Mouse (Mus musculus): ENCODE results near the gene Tnrc6c. TPM values are rescaled to one million over a fixed set of nuclear protein-coding genes. Genes with fewer than 3 reads are reported as not detected.

Gene Tnrc6c
- polyA plus RNA-seq, 1 experiment from 2014 or later, result 6.0 TPM

DNA sequence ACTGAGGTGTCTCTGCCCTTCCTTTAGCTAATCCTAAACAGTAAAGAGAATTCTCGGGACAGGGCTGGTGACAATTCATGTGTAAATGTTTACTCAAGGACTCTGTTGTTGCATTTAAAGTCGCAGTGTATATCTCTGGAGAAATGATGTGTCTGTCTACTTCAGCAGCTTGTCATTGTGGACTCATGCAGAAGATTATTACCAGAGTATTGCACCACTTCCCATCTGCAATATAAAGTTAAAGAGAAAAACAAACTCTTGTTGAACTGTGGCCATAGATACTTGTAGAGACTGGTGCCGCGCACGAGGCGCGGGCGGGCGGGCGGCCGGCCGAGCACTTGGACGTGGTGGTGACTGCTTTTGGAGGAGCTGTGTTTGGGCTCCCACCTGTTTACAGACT, 107.7 kb downstream of the Tnrc6c start:
- Histone ChIP-seq H3K27me3 (ENCODE audit: control insufficient read depth, insufficient read depth, low read length) (no peaks in the 10 kb centered on the region), H3K4me2 (replicated peaks; ENCODE audit: low read depth) (no peak overlapping the region), H3K9ac (ENCODE audit: low read length) (no peak overlapping the region), H3K9me3 (ENCODE audit: control insufficient read depth, low read length) (no peaks in the 10 kb centered on the region), H3K36me3 (ENCODE audit: control insufficient read depth, insufficient read depth, low read length) (peaks cover 29% of the 10 kb centered on the region), H3K27ac (replicated peaks) (no peak overlapping the region), H3K4me3 (ENCODE audit: low read depth, low read length) (no peak overlapping the region), H3K4me1 (replicated peaks; ENCODE audit: control insufficient read depth, insufficient read depth) (no peaks in the 10 kb centered on the region)
- WGBS, result 81% methylated on average over 13 of the region's 13 CpGs
- ATAC-seq (ENCODE audit: low FRiP score, low TSS enrichment) (no peak), DNase-seq (ENCODE audit: low spot score) (no peak)
- no peak for TF ChIP-seq CTCF (IDR thresholded peaks at IDR 0.05; ENCODE audit: low read depth)
- no peak for TF ChIP-seq EP300 (optimal IDR thresholded peaks at IDR 0.05)

GRCm38 (mm10) chr11:117762246-117762645, 108.2 kb downstream of the Tnrc6c start:
- peaks cover 29% of the 10 kb centered on the region for H3K36me3 ChIP-seq (ENCODE audit: control insufficient read depth, insufficient read depth, low read length)
- no peaks in the 10 kb centered on the region for H3K4me1 ChIP-seq (replicated peaks; ENCODE audit: control insufficient read depth, insufficient read depth)
- no peaks in the 10 kb centered on the region for H3K9me3 ChIP-seq (ENCODE audit: control insufficient read depth, low read length)
- H3K4me2 ChIP-seq (replicated peaks; ENCODE audit: low read depth), result no peak overlapping the region
- no peak overlapping the region for H3K9ac ChIP-seq (ENCODE audit: low read length)
- WGBS, result 90% methylated on average over 12 of the region's 12 CpGs
- no peak overlapping the region for H3K27ac ChIP-seq (replicated peaks)
- TF ChIP-seq CTCF (IDR thresholded peaks at IDR 0.05; ENCODE audit: low read depth), result no peak
- TF ChIP-seq EP300 (optimal IDR thresholded peaks at IDR 0.05), result no peak
- no peaks in the 10 kb centered on the region for H3K27me3 ChIP-seq (ENCODE audit: control insufficient read depth, insufficient read depth, low read length)
- no peak for ATAC-seq (ENCODE audit: low FRiP score, low TSS enrichment)
- DNase-seq (ENCODE audit: low spot score), result no peak
- no peak overlapping the region for H3K4me3 ChIP-seq (ENCODE audit: low read depth, low read length)

DNA sequence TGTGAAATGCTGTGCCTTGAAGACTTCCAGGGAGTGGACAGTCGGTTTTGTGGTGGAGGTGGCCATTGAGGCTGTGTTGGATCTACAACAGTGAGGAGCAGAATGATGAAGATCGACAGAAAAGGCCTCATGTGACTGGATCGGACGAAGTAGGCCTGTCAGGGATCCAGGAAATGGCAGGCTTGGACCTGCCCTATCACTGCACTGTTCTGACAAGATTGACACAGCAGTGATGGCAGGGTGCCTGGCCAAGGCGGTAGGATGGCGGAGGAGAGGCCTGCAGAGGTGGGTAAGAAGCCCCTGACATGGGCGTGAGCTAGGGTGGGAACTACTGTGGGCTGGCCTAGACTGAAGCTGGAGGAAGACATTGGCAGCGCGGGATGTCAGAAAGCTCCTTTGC, 110.2 kb downstream of the Tnrc6c start:
- H3K4me1 ChIP-seq (replicated peaks; ENCODE audit: control insufficient read depth, insufficient read depth), result no peaks in the 10 kb centered on the region
- ATAC-seq (ENCODE audit: low FRiP score, low TSS enrichment) (no peak), DNase-seq (ENCODE audit: low spot score) (no peak)
- no peak overlapping the region for H3K4me2 ChIP-seq (replicated peaks; ENCODE audit: low read depth)
- no peaks in the 10 kb centered on the region for H3K27me3 ChIP-seq (ENCODE audit: control insufficient read depth, insufficient read depth, low read length)
- no peak overlapping the region for H3K27ac ChIP-seq (replicated peaks)
- no peaks in the 10 kb centered on the region for H3K9me3 ChIP-seq (ENCODE audit: control insufficient read depth, low read length)
- H3K9ac ChIP-seq (ENCODE audit: low read length), result no peak overlapping the region
- 72% methylated on average over 9 of the region's 9 CpGs for WGBS
- TF ChIP-seq EP300 (optimal IDR thresholded peaks at IDR 0.05) (no peak), CTCF (IDR thresholded peaks at IDR 0.05; ENCODE audit: low read depth) (no peak)
- peaks cover 16% of the 10 kb centered on the region; the same call in 1 of the 2 replicates for H3K36me3 ChIP-seq (ENCODE audit: control insufficient read depth, insufficient read depth, low read length)
- H3K4me3 ChIP-seq (ENCODE audit: low read depth, low read length), result no peak overlapping the region

DNA sequence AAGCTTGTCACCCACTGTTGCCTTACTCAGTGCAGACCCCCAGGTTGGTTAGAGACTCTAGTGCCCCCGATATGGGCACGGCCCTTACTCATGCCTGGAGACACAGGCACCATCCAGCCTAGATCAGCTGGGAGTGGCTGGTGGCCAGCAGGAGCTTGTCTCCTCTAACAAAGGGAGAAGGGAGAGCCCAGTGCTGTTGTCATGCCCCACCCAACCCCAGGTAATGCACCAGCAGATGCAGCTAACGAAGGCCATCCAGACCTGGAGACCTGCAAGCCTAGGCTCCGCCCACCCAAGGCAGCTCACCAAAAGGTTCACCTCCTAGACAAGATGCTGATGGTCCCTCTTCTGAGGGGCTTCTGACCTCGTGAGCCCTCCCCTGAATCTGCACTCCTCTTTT, 111.3 kb downstream of the Tnrc6c start:
- Histone ChIP-seq H3K4me1 (replicated peaks; ENCODE audit: control insufficient read depth, insufficient read depth) (no peaks in the 10 kb centered on the region), H3K4me2 (replicated peaks; ENCODE audit: low read depth) (no peak overlapping the region), H3K27me3 (ENCODE audit: control insufficient read depth, insufficient read depth, low read length) (no peaks in the 10 kb centered on the region), H3K9ac (ENCODE audit: low read length) (no peak overlapping the region), H3K27ac (replicated peaks) (no peak overlapping the region), H3K9me3 (ENCODE audit: control insufficient read depth, low read length) (no peaks in the 10 kb centered on the region), H3K4me3 (ENCODE audit: low read depth, low read length) (no peak overlapping the region), H3K36me3 (ENCODE audit: control insufficient read depth, insufficient read depth, low read length) (peaks cover 10% of the 10 kb centered on the region; the same call in 1 of the 2 replicates)
- no peak; the same call in 1 of the 2 replicates for ATAC-seq (ENCODE audit: low FRiP score, low TSS enrichment)
- TF ChIP-seq CTCF (IDR thresholded peaks at IDR 0.05; ENCODE audit: low read depth) (no peak), EP300 (optimal IDR thresholded peaks at IDR 0.05) (no peak)
- 86% methylated on average over 5 of the region's 5 CpGs for WGBS
- DNase-seq (ENCODE audit: low spot score), result no peak

DNA sequence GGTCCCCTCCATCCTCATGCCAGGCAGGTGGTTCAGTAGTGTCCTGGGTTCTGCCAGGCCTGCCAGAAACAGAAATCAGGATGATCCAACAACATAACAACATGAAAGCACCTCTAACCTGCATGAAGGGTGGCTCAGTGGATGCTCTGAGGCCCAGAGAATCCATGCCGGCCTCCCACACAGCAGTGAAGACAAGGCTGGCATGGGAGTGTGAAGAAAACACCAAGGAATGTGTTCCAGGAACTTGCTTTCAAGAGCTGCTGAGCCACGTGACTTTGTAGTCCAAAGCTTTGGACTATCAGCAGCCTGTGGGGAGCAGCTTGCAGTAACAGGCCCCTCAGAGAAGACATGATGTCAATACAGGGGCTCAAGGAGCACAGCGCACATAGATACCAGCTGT, 112.2 kb downstream of the Tnrc6c start:
- H3K36me3 ChIP-seq (ENCODE audit: control insufficient read depth, insufficient read depth, low read length), result peaks cover 5% of the 10 kb centered on the region; the same call in 1 of the 2 replicates
- no peak overlapping the region for H3K9ac ChIP-seq (ENCODE audit: low read length)
- TF ChIP-seq EP300 (optimal IDR thresholded peaks at IDR 0.05) (no peak), CTCF (IDR thresholded peaks at IDR 0.05; ENCODE audit: low read depth) (no peak)
- no peak for DNase-seq (ENCODE audit: low spot score)
- no peaks in the 10 kb centered on the region for H3K9me3 ChIP-seq (ENCODE audit: control insufficient read depth, low read length)
- no peak overlapping the region for H3K4me2 ChIP-seq (replicated peaks; ENCODE audit: low read depth)
- H3K4me1 ChIP-seq (replicated peaks; ENCODE audit: control insufficient read depth, insufficient read depth), result no peaks in the 10 kb centered on the region
- H3K4me3 ChIP-seq (ENCODE audit: low read depth, low read length), result no peak overlapping the region
- H3K27ac ChIP-seq (replicated peaks), result no peak overlapping the region
- WGBS, result 89% methylated on average over 3 of the region's 3 CpGs
- H3K27me3 ChIP-seq (ENCODE audit: control insufficient read depth, insufficient read depth, low read length), result no peaks in the 10 kb centered on the region
- no peak for ATAC-seq (ENCODE audit: low FRiP score, low TSS enrichment)

DNA sequence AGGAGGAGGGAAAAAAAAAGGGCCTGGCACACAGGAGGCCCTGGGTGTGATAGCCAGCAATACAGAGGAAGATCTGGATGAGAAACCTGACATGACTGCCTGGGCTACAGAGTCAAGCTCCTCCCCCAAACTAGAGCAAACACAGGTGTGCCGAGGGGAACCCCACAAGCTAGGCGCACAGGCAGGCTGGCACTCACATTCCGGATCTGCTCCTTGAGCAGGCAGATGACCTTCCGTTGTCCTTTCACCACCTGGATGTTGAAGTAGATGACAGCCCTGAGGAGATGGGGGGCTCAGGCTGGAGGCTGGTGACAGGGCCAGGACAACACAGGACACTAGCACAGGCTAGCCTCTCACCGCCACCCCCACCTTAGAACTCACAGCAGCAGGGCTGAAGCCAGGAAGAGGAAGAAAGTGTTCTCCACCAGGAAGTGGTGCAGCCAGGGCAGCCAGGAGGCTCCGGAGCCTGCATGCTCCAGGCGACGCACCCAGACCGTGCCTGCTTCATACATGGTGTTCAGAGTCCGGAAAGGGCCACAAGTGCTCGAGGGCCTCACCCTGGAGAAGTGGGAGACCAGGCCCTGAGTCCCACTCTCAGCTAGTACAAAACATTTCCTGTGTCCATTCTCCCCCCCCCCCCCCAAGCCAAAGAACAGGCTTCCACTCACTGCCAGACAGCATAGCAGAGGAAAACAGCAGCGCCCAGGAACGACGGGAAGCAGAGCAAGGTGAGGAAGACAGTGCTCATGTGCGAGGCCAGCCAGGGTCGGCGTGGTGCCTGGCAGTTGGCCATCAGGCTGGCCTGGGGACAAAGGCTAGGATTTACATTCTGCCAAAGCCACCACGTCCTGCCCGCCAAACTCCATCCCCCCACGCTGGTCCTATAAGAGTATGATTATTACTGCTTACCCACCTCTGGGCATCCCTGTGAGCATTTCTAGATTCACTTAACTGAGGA, 114.9 kb downstream of the Tnrc6c start:
- no peaks in the 10 kb centered on the region for H3K9me3 ChIP-seq (ENCODE audit: control insufficient read depth, low read length)
- H3K4me2 ChIP-seq (replicated peaks; ENCODE audit: low read depth), result no peak overlapping the region
- DNase-seq (ENCODE audit: low spot score) (peak; percentile 52), ATAC-seq (ENCODE audit: low FRiP score, low TSS enrichment) (peak; percentile 40)
- no peak for TF ChIP-seq CTCF (IDR thresholded peaks at IDR 0.05; ENCODE audit: low read depth)
- TF ChIP-seq EP300 (optimal IDR thresholded peaks at IDR 0.05), result no peak
- H3K4me1 ChIP-seq (replicated peaks; ENCODE audit: control insufficient read depth, insufficient read depth), result no peaks in the 10 kb centered on the region
- no peaks in the 10 kb centered on the region for H3K27me3 ChIP-seq (ENCODE audit: control insufficient read depth, insufficient read depth, low read length)
- H3K27ac ChIP-seq (replicated peaks), result peak overlapping the region; percentile 58; the same call in 1 of the 2 replicates
- H3K9ac ChIP-seq (ENCODE audit: low read length), result no peak overlapping the region
- H3K4me3 ChIP-seq (ENCODE audit: low read depth, low read length), result no peak overlapping the region
- 64% methylated on average over 20 of the region's 20 CpGs for WGBS
- peaks cover under 1% of the 10 kb centered on the region; the same call in 1 of the 2 replicates for H3K36me3 ChIP-seq (ENCODE audit: control insufficient read depth, insufficient read depth, low read length)
